Mouse (Mus musculus): Measurements from ENCODE around the gene Chchd4. TPM values are rescaled to one million over a fixed set of nuclear protein-coding genes. Genes with fewer than 3 reads are reported as not detected.
A peak's percentile ranks its signal among the peaks of the same experiment; 100 is the strongest.

The Chchd4 gene
- 23.9 and 24.2 TPM in 2 replicates for polyA plus RNA-seq (2016; fragmentation: Nextera tagmentation; extraction: Ambion mirVana)

DNA sequence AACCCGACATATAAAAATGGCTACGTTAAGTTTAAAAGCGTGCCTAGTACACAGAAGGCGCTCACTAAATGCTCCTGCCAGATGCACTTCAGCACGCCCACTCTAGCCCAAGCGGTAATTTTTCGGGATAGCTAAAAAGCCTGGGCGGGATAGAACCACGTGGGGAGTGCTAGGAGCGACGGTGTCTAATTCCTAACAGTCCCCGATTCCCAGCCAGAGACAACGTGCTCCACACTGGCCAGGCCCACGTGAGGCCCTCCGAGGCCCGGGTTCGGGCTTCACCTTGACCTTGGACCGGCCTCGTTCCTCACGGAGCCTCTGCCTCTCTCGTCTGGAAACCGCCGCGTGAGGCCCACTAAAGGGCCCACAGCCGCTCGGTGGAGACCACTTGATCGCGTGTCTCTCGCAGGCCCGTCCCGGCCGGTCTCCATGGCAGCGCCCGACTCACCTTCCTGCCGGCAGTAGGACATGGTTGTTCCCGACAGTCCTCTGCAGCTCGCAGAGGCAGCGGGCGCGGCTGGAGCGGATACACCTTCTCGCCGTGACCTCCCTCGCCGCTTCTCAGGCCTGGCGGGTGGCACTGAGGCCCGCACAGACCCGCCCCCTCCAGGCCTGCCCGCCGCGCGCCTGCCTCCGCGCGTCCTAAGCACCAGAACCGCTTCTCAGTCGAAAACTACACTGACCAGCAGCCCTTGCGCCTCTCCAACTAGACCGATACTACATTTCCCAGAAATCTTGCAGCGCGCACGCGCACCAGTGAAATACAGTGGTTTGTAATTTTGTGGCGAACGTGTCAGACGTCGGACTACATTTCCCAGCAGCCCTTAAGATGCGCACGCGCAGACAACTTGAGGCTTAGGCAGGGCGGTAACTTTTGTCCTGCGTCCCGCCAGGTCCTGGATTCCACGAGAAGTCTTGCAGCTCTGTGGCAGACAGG is at the start of gene Chchd4, which contains the start of gene Tmem43:
Gene Chchd4 (minus strand): TSS at position 679 of the 937 bp plus-strand sequence.
Gene Tmem43 (plus strand): TSS at position 836 of the 937 bp plus-strand sequence.
- peak; percentile 97 for ATAC-seq (ENCODE audit: low FRiP score)
- peak within 1 kb of the TSS; percentile 78 for H3K4me3 ChIP-seq (replicated peaks)
- H3K9ac ChIP-seq, result peak within 1 kb of the TSS; percentile 81
- H3K4me1 ChIP-seq, result peaks cover 32% of the 10 kb centered on the region
- H3K27me3 ChIP-seq, result no peaks in the 10 kb centered on the region
- no peaks in the 10 kb centered on the region for H3K9me3 ChIP-seq
- WGBS, result under 1% methylated on average over 74 of the region's 74 CpGs
- peak within 1 kb of the TSS; percentile 89 for H3K4me2 ChIP-seq
- peak within 1 kb of the TSS; percentile 66 for H3K27ac ChIP-seq
- peaks cover 23% of the 10 kb centered on the region for H3K36me3 ChIP-seq (replicated peaks)

DNA sequence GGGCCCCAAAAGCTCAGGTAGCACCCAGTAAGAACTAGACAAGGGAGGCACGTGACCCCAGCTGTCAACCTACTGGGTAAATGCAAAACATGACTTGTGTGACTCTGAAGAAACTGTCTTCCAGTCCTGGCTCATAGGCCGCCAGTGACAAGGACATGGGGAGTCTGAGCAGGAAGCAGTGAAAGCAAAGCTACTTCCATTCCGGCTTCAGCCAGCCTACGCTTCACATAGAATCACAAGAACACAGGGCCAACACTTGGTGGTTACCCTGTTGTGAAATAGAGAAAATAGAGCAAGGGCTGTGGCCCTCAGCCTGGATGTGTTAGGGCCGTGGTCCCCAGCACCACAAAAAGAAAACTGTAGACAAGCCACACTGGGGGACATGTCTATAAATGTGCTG is 49.5 kb upstream of the Chchd4 start:
- Histone ChIP-seq H3K9me3 (no peaks in the 10 kb centered on the region), H3K27me3 (no peaks in the 10 kb centered on the region), H3K4me3 (replicated peaks) (no peak overlapping the region), H3K9ac (no peak overlapping the region), H3K4me2 (no peak overlapping the region), H3K4me1 (no peaks in the 10 kb centered on the region), H3K27ac (no peak overlapping the region), H3K36me3 (replicated peaks) (peaks cover 80% of the 10 kb centered on the region)
- ATAC-seq (ENCODE audit: low FRiP score), result no peak
- WGBS, result 93% methylated on average over 5 of the region's 5 CpGs

DNA sequence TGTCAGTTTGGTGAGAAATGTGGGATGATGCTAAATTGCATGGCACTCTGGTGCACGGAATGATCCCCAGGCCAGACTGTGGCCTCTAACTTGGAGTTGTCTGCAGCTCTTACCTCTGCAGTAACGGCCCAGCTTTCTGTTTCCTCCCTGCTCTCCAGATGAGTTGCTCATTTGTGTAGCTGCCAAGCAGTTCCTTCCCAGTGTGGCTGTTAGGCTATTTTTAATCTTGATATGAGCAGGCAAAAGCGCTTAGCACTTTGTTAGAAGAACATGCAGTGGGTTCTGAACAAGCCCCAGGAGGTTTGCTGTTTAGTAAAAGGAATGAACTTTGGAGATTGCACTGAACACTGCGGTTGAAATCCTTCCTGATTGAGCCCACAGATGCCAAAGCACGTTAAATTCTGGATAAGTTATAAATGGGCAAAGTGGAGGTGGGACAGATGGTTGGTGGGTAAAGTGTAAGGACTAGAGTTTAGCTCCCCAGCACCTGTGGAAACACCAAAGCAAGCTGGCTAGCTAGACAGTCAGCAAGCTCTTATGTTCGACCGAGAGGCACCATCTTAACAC is 45.2 kb upstream of the Chchd4 start:
- Histone ChIP-seq H3K4me2 (no peak overlapping the region), H3K9me3 (no peaks in the 10 kb centered on the region), H3K36me3 (replicated peaks) (peaks cover 59% of the 10 kb centered on the region), H3K4me1 (peaks cover 21% of the 10 kb centered on the region), H3K27ac (no peak overlapping the region), H3K9ac (no peak overlapping the region), H3K27me3 (no peaks in the 10 kb centered on the region), H3K4me3 (replicated peaks) (no peak overlapping the region)
- 92% methylated on average over 7 of the region's 7 CpGs for WGBS
- ATAC-seq (ENCODE audit: low FRiP score), result no peak

DNA sequence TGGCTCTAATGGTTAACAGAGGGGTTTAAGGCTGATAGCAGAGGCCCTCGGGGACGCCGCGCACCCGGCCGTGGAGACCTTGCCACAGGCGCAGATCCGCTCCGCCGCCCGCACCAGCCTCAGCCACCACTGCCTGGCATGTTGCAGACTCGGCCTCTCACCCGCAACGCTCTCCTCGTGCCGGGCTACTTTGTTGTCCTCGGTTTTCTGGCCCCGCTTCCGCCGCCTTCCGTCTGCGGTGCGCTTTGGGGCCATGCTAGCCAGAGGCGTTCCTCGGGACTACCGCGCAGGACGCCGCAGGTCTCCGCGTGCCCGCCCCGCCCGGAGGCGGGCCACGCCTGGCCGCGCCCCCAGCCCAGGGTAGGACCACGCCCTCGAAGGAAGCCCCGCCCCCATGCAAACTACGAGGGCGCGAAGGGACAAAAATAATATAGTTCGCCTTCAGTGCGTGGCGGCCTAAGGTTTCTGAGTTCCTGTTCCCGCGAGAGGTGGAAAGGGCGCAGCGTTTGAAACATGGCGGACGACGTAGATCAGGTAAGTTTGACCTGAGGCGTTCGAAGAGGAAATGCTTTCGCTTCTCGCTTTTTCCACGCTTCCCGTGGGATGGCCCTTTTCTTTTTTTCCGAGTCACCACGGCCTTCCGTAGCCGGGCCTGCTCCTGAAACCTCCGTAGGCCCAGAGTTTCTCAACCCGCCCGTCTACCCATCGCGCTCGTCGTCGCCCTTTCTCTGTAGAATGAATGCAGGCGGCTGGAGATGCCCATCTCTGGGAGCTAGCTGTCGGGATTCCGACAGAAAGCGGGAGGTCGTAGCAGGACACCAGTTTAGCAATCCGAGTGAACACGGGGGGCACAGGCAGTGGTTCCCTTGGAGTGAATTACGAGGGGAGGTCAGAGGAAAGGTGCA is 42.5 kb upstream of the Chchd4 start, which contains the start of the genes Xpc and Lsm3:
Gene Xpc (minus strand): TSS at position 344 of the 905 bp plus-strand sequence.
Gene Lsm3 (plus strand): TSS at position 384 of the 905 bp plus-strand sequence.
- peak within 1 kb of the TSS; percentile 59 for H3K27ac ChIP-seq
- no peaks in the 10 kb centered on the region for H3K9me3 ChIP-seq
- H3K27me3 ChIP-seq, result no peaks in the 10 kb centered on the region
- peak within 1 kb of the TSS; percentile 80 for H3K4me3 ChIP-seq (replicated peaks)
- ATAC-seq (ENCODE audit: low FRiP score), result peak; percentile 98
- peaks cover 32% of the 10 kb centered on the region for H3K36me3 ChIP-seq (replicated peaks)
- H3K4me2 ChIP-seq, result peak within 1 kb of the TSS; percentile 76
- peaks cover 21% of the 10 kb centered on the region for H3K4me1 ChIP-seq
- WGBS, result under 1% methylated on average over 80 of the region's 80 CpGs
- H3K9ac ChIP-seq, result peak within 1 kb of the TSS; percentile 90

DNA sequence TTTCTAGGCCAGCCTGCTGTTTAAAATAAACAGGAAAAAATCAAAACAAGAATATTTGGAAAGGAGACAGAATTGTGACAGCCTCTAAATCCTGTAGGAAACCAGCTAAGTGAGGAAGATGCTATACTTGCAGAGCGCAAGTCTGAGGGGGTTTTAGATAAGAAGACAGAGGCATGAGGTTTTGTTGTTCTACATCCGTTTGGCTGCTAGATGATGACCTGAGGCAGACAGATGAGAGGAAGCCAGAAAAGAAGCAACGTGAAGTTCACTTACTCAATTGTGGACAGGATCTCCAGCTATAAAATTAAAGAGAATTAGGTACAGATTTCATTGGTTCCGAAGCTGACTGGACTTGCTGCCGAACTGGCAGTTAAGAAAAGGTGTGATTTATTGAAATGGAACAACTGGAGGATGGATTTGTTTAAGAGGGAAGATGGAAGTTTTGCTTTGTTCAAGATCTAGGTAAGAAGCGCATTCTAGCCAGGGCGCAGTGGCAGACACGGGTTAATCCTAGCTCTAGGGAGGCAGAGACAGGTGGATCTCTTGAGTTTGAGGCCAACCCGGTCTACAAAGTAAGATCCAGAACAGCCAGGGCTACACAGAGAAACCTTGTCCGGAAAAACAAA is 41.5 kb upstream of the Chchd4 start:
- Histone ChIP-seq H3K4me3 (replicated peaks) (peak overlapping the region; percentile 80), H3K4me2 (peak overlapping the region; percentile 76), H3K36me3 (replicated peaks) (peaks cover 22% of the 10 kb centered on the region), H3K9ac (peak overlapping the region; percentile 71), H3K27me3 (no peaks in the 10 kb centered on the region), H3K27ac (no peak overlapping the region), H3K4me1 (peaks cover 21% of the 10 kb centered on the region), H3K9me3 (no peaks in the 10 kb centered on the region)
- 35% methylated on average over 10 of the region's 10 CpGs for WGBS
- no peak for ATAC-seq (ENCODE audit: low FRiP score)

DNA sequence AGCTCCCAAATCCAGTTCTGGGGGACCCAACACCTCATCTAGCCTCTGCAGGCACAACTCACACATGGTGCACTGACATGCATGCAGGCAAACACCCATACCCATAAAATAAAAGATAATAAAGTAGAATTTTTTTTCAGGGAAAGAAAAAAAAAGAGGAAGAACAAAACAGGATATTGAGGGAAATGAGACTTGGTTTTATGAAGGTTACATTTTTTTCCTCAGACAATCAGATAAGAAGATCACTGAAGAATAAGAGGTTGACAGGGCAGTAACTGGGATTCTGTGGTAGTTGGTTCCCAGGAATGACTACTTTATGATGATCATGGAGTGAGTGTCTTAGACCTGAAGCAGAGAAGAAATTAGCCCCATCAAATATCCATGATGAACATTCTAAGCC is 40.8 kb upstream of the Chchd4 start:
- Histone ChIP-seq H3K36me3 (replicated peaks) (peaks cover 15% of the 10 kb centered on the region), H3K4me1 (peaks cover 21% of the 10 kb centered on the region), H3K9me3 (no peaks in the 10 kb centered on the region), H3K27ac (no peak overlapping the region), H3K4me2 (peak overlapping the region; percentile 76; the same call in 1 of the 2 replicates), H3K27me3 (no peaks in the 10 kb centered on the region), H3K4me3 (replicated peaks) (no peak overlapping the region), H3K9ac (no peak overlapping the region)
- no peak for ATAC-seq (ENCODE audit: low FRiP score)

DNA sequence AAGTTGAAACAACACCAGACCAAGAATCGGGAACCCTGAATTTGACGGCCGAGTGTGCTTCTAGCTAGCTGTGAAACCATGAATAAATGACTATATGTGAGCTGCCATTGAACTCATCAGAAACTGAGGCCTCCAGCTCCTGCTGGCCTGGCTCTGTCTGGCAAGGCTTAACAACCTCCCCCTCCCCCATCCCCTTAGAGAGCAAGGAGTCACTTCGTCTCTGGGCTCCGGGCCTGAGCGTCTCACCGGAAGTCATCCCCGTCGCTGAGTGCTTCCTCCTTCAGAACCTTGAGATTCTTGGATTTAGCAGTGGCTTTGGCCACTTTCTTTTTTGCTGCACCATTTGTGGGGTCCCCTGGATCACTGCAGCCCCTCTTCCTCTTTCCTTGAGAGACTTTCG is 36.9 kb upstream of the Chchd4 start:
- no peaks in the 10 kb centered on the region for H3K27me3 ChIP-seq
- no peak overlapping the region for H3K4me2 ChIP-seq
- ATAC-seq (ENCODE audit: low FRiP score), result no peak
- H3K4me1 ChIP-seq, result peaks cover 10% of the 10 kb centered on the region; the same call in 1 of the 2 replicates
- H3K4me3 ChIP-seq (replicated peaks), result no peak overlapping the region
- H3K27ac ChIP-seq, result no peak overlapping the region
- WGBS, result 89% methylated on average over 10 of the region's 10 CpGs
- H3K9me3 ChIP-seq, result no peaks in the 10 kb centered on the region
- H3K9ac ChIP-seq, result no peak overlapping the region
- peaks cover 33% of the 10 kb centered on the region for H3K36me3 ChIP-seq (replicated peaks)

DNA sequence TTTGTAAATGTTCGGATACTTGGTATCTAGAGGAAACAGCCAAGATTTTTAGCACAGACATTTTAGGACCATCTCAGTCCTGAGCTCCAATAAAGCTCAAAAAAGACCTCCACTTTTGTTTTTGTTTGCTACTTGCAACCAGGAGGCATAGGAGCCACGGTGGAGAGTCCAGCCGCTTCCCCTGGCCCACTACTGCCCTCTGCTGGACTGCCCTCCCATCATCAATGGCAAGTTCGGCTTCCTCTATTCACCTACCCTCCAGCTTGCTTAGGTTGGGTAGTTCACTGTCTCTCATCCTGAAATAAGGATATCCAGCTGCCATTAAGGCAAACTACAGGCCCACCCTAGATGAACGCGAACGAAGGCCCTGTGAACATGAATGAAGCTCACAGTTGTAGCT is 36.0 kb upstream of the Chchd4 start:
- no peak overlapping the region for H3K27ac ChIP-seq
- 37% methylated on average over 7 of the region's 7 CpGs for WGBS
- peaks cover under 1% of the 10 kb centered on the region; the same call in 1 of the 2 replicates for H3K4me1 ChIP-seq
- H3K9me3 ChIP-seq, result no peaks in the 10 kb centered on the region
- H3K4me3 ChIP-seq (replicated peaks), result no peak overlapping the region
- no peak for ATAC-seq (ENCODE audit: low FRiP score)
- peaks cover 42% of the 10 kb centered on the region for H3K36me3 ChIP-seq (replicated peaks)
- H3K27me3 ChIP-seq, result no peaks in the 10 kb centered on the region
- H3K9ac ChIP-seq, result no peak overlapping the region
- H3K4me2 ChIP-seq, result no peak overlapping the region

DNA sequence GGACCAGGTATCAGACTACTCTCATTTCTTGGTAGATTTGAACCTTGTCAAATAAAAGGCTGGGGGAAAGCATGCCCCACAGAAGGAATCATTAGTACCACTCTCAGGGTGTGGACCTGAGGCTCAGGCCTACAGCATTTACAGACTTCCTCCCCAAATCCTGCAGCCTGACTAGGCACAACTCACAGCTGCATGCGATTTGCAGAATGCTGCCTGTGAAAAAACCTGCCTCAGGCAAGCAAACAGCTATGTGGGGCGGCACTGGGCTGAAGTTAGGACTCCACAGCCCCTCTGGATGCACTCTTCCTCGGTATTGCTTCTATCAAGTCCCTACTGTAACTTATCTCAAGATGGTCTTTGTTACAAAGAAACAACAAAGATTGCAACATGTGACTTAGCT is 34.7 kb upstream of the Chchd4 start:
- no peak for ATAC-seq (ENCODE audit: low FRiP score)
- peaks cover 55% of the 10 kb centered on the region for H3K36me3 ChIP-seq (replicated peaks)
- H3K4me1 ChIP-seq, result no peaks in the 10 kb centered on the region
- no peak overlapping the region for H3K4me3 ChIP-seq (replicated peaks)
- WGBS, result 87% methylated on average over 3 of the region's 3 CpGs
- no peak overlapping the region for H3K9ac ChIP-seq
- 0 out of 2 replicates have a peak, but pooled peaks cover 2% of the 10 kb centered on the region for H3K9me3 ChIP-seq
- H3K4me2 ChIP-seq, result no peak overlapping the region
- no peak overlapping the region for H3K27ac ChIP-seq
- H3K27me3 ChIP-seq, result no peaks in the 10 kb centered on the region

DNA sequence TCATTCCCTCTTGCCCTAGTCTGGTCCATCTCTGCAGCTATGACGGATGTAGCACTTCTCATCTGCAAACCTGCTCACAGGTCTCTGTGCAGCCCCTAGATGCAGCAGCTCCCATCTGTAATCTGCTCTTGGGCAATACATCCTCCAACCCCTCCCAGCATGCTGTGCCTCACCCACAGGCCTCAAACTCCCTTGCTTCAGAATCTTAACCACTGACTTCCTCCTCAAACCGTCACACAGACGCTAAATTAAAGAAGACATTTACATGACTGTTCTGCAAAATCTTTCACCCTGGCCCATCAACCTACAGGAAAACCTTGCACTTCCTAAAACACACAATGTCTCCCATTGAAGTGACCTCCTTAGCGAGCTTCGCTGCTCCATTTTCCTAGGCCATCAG is 32.7 kb upstream of the Chchd4 start:
- ATAC-seq (ENCODE audit: low FRiP score), result no peak
- Histone ChIP-seq H3K36me3 (replicated peaks) (peaks cover 72% of the 10 kb centered on the region), H3K27ac (no peak overlapping the region), H3K9me3 (0 out of 2 replicates have a peak, but pooled peaks cover 2% of the 10 kb centered on the region), H3K4me3 (replicated peaks) (no peak overlapping the region), H3K4me2 (no peak overlapping the region), H3K27me3 (no peaks in the 10 kb centered on the region), H3K9ac (no peak overlapping the region), H3K4me1 (no peaks in the 10 kb centered on the region)
- 90% methylated on average over 5 of the region's 5 CpGs for WGBS

DNA sequence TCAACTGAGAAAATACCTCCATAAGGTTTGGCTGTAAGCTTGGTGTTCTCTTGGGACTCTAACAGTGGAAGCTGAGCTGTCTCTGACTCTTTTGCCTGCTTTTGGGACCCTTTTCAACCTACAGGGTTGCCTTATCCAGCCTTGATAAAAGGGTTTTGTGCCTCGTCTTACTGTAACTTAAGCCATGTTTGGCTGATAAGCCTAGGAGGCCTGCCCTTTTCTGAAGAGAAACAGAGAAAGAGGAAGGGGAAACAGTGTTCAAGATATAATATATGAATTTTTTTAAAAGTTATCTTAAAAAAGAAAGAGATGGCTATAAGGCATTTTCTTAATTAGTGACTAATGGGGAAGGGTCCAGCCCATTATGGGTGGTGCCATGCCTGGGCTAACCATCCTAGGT is 30.0 kb upstream of the Chchd4 start:
- Histone ChIP-seq H3K27ac (no peak overlapping the region), H3K4me2 (no peak overlapping the region), H3K9me3 (0 out of 2 replicates have a peak, but pooled peaks cover 2% of the 10 kb centered on the region), H3K9ac (no peak overlapping the region), H3K36me3 (replicated peaks) (peaks cover 96% of the 10 kb centered on the region), H3K4me3 (replicated peaks) (no peak overlapping the region), H3K4me1 (no peaks in the 10 kb centered on the region), H3K27me3 (no peaks in the 10 kb centered on the region)
- no peak for ATAC-seq (ENCODE audit: low FRiP score)
- WGBS, result 84% methylated on average over 1 of the region's 1 CpGs
